Mouse (Mus musculus) neutrophil, adult 5-6 weeks (primary cell): ENCODE data around the gene Vmn1r124. TPM values are rescaled to one million over a fixed set of nuclear protein-coding genes. Genes with fewer than 3 reads are reported as not detected.
"Not testable (repeated sequence)": the region's sequence is repeated elsewhere in the genome, so short reads cannot be mapped to it uniquely, and the experiment has no call there.

ENCODE experiments used
- ATAC-seq: fragments of 151-379, 151-347 bp; 2 replicates; pipeline ENCODE4 v1.8.0; 2017; ENCODE audit warnings: mild to moderate bottlenecking, moderate TSS enrichment; ENCODE audit not compliant: insufficient number of reproducible peaks, poor library complexity, low FRiP score, severe bottlenecking; ENCODE audit errors: extremely low read depth
- total RNA-seq: library from RNA; stranded (forward); fragments of 200-1000 nt; gene quantifications from 2 replicates; pipeline ENCODE4 v1.2.3, GENCODE M21; 2017

Gene Vmn1r124
- total RNA-seq = not detected in 2 replicates

GRCm38 (mm10) chr7:21260517-21260916 is at the start of gene Vmn1r124:
Gene Vmn1r124, minus strand, starts transcription at chr7:21260617.
- ATAC-seq = not testable (repeated sequence)

GRCm38 (mm10) chr7:21301367-21301766 is 41.0 kb upstream of the Vmn1r124 start, which contains the start of gene Vmn1r126:
Gene Vmn1r126, minus strand, starts transcription at chr7:21301467.
- ATAC-seq = not testable (repeated sequence)

DNA sequence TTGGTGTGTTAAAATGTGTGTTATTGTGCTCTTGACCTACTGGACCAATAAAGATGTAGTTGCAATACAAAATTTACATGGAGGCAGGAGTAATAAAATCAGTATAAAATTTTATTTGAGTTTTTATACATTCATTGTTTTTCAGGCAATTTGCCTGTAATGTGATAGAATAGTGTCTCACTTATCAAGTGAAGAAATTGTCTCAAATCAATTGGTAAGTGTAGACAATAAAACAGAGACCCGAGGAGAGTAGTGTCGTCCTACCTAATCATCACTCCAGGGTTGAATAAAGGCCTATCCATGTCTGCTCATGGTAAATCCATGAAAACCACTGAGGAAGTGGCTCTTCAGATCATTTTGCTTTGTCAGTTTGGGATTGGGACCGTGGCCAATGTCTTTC is 11.5 kb upstream of the Vmn1r124 start, which contains the start of gene Vmn1r125:
Vmn1r125 (plus strand) TSS at position 301 of the 400 bp plus-strand sequence.
- not testable (repeated sequence) for ATAC-seq

Other genes with a start within 250 kb of the Vmn1r124 start
- not detected in 2 replicates for gene Vmn1r119, start 248.2 kb downstream of the Vmn1r124 start, total RNA-seq
- not detected in 2 replicates for gene Vmn1r120, start 206.8 kb downstream of the Vmn1r124 start, total RNA-seq
- gene Vmn1r121, start 162.1 kb downstream of the Vmn1r124 start, total RNA-seq = 0.93 TPM in 1 of 2 replicates, not detected in the other
- gene Vmn1r122, start 126.5 kb downstream of the Vmn1r124 start, total RNA-seq = not detected in 2 replicates
- not detected in 2 replicates for gene Vmn1r123, start 98.4 kb downstream of the Vmn1r124 start, total RNA-seq
- not detected in 2 replicates for gene Gm5157, start 70.2 kb downstream of the Vmn1r124 start, total RNA-seq
- gene Vmn1r125, start 11.6 kb upstream of the Vmn1r124 start, total RNA-seq = not detected in 2 replicates
- not detected in 2 replicates for gene Vmn1r126, start 40.9 kb upstream of the Vmn1r124 start, total RNA-seq
- not detected in 2 replicates for gene Vmn1r127, start 59.2 kb upstream of the Vmn1r124 start, total RNA-seq
- gene Vmn1r128, start 88.8 kb upstream of the Vmn1r124 start, total RNA-seq = not detected in 2 replicates
- gene Vmn1r129, start 100.7 kb upstream of the Vmn1r124 start, total RNA-seq = not detected in 2 replicates
- gene Gm6882, start 172.1 kb upstream of the Vmn1r124 start, total RNA-seq = not detected in 2 replicates